Mouse (Mus musculus): ENCODE data around the gene Smarcd1.

GRCm38 (mm10) chr15:99703104-99703503 lies 1.2 kb downstream of the Smarcd1 start:
- TF ChIP-seq POLR2A (IDR thresholded peaks at IDR 0.05; ENCODE audit: control insufficient read depth, low read depth, low read length) = no peak
- TF ChIP-seq CTCF (IDR thresholded peaks at IDR 0.05; ENCODE audit: control insufficient read depth, insufficient read depth, insufficient replicate concordance, low read depth, low read length) = no peak

Data from testis, adult 2 months (tissue).